Mouse (Mus musculus) thymus, adult 2 months (tissue): Measurements from ENCODE around the gene Gm42906. TPM values are rescaled to one million over a fixed set of nuclear protein-coding genes. Genes with fewer than 3 reads are reported as not detected.

Source experiments
- DNase-seq: peaks from one replicate; pipeline ENCODE4 v3.0.0; 2021
- H3K27ac ChIP-seq: fragments of 200-500 bp; 2 replicates; pipeline ENCODE4 v1.5.1; 2012; ENCODE audit warnings: low read length, control low read depth; ENCODE audit not compliant: control insufficient read depth, insufficient read depth
- H3K27me3 ChIP-seq: fragments of 200-500 bp; 2 replicates; pipeline ENCODE4 v1.6.1; 2012; ENCODE audit warnings: mild to moderate bottlenecking, low read length, moderate library complexity, mixed read lengths; ENCODE audit not compliant: control insufficient read depth, insufficient read depth
- H3K36me3 ChIP-seq: fragments of 200-500 bp; 2 replicates; pipeline ENCODE4 v1.6.1; 2012; ENCODE audit warnings: mild to moderate bottlenecking, low read length, moderate library complexity; ENCODE audit not compliant: control insufficient read depth, insufficient read depth
- H3K4me1 ChIP-seq: fragments of 200-500 bp; replicated peaks from 2 replicates; pipeline ENCODE4 v1.6.1; 2012; ENCODE audit warnings: low read length; ENCODE audit not compliant: control insufficient read depth, insufficient read depth
- H3K4me3 ChIP-seq: fragments of 200-500 bp; 2 replicates; pipeline ENCODE4 v1.5.1; 2012; ENCODE audit warnings: mild to moderate bottlenecking, low read length, control low read depth, moderate library complexity; ENCODE audit not compliant: control insufficient read depth, insufficient read depth
- CTCF ChIP-seq: fragments of 200-500 bp; IDR thresholded peaks from 2 replicates; pipeline ENCODE4 v1.5.1; 2012; ENCODE audit warnings: mild to moderate bottlenecking, control low read depth, low read length, moderate library complexity, borderline replicate concordance; ENCODE audit not compliant: control insufficient read depth, poor library complexity, insufficient read depth; ENCODE audit errors: extremely low read depth
- POLR2A ChIP-seq: fragments of 200-500 bp; IDR thresholded peaks from 2 replicates; pipeline ENCODE4 v1.6.1; 2012; ENCODE audit warnings: mild to moderate bottlenecking, low read length, control low read depth, moderate library complexity; ENCODE audit not compliant: control insufficient read depth, poor library complexity, insufficient read depth; ENCODE audit errors: extremely low read depth
- WGBS: fragments of 180-500 bp; shearing (Covaris S2); methylation state at CpG from one replicate; pipeline ENCODE4 v1.1.7; 2018; 5-methylcytosine and 5-hydroxymethylcytosine counted together
- polyA plus RNA-seq: library from polyadenylated mRNA; depleted of rRNA; stranded (reverse); fragments of >200 nt; gene quantifications from 2 replicates; pipeline ENCODE4 v1.2.3, GENCODE M21; 2012

Gene Gm42906
- polyA plus RNA-seq, 1 experiment = not detected

DNA sequence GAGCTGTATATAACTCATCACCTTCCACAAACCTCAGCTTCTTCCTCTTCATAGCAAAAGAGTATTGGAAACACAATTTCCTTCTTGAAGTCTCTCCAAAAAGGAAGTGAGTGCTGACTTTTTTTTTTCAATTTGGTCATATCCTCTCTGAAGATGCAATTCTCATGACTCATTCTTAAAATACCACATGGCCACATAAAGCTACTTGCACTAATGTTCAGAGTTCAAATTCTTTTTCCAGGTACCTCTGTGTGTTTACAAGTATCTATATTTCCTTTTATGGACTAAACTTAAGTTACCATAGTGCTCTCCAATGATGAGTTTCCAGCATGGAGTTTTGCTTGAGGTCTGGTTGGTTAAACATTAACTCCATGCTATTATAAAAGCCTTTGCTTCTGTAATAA lies 94.8 kb downstream of the Gm42906 start:
- Histone ChIP-seq H3K4me3 (no peak overlapping the region), H3K27ac (no peak overlapping the region), H3K27me3 (no peaks in the 10 kb centered on the region), H3K36me3 (no peaks in the 10 kb centered on the region), H3K4me1 (no peaks in the 10 kb centered on the region)
- no peak for TF ChIP-seq CTCF
- TF ChIP-seq POLR2A = no peak
- no peak for DNase-seq

DNA sequence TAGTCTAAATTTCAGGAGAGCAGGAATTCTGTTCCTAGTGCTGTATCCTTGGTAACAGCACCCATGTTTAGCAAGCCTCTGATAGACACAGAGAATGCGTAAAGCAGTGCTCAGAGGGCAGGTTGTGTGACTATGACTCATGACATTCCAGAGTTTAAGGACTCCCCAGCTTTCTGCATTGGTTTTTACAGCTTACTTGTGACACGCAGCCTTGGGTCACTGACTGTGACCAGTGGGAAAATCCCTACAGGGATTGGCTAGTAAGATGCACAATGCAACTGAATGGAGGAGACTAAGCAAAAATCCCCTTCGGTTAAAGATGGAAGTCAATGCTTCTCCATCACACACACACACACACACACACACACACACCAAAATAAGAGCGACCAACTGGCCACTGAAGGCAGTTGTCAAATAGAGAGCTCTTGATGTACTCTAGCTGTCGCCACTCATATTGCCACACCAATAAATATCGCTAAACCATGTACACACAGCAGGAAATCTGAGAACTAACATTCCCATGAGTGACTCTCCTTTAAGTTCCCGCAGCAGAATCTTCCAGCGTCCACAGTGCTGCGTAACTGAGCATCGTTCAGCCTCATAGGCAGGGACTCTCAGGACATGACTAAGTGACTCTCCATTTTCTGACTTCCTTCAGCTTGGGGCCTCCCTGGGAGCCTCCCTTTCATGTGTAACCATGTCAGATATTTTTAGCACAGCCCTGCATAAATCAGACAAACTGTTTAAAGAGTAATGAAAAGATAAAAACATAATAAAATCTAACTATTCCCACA lies 112.0 kb downstream of the Gm42906 start:
- no peak for TF ChIP-seq POLR2A
- TF ChIP-seq CTCF = no peak
- Histone ChIP-seq H3K4me3 (no peak overlapping the region), H3K27ac (no peak overlapping the region), H3K4me1 (no peaks in the 10 kb centered on the region), H3K36me3 (no peaks in the 10 kb centered on the region), H3K27me3 (no peaks in the 10 kb centered on the region)
- DNase-seq = no peak
- WGBS = 68% methylated on average over 10 of the region's 10 CpGs

DNA sequence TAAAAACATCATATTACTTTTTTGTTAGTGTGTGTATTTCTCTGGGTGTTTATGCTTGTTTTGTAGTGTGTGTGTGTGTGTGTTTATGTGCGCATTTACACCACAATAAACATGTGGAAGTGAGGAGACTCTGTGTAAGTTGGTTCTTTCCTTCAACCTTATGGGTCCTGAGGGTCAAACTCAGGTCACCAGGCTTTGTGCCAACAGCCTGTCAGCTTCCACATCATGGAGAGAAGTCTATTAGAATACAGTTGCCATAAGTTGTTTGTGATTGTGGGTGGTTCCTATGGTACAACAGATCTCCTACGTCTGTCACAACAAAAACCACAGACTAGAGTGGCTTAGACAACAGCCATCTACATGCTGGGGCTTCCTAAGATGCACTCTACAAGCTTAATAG lies 127.7 kb downstream of the Gm42906 start:
- TF ChIP-seq CTCF = no peak
- no peak for TF ChIP-seq POLR2A
- no peak overlapping the region for H3K4me3 ChIP-seq
- no peaks in the 10 kb centered on the region for H3K4me1 ChIP-seq
- H3K27me3 ChIP-seq = no peaks in the 10 kb centered on the region
- H3K36me3 ChIP-seq = no peaks in the 10 kb centered on the region
- DNase-seq = no peak
- no peak overlapping the region for H3K27ac ChIP-seq
- WGBS = 85% methylated on average over 2 of the region's 2 CpGs

DNA sequence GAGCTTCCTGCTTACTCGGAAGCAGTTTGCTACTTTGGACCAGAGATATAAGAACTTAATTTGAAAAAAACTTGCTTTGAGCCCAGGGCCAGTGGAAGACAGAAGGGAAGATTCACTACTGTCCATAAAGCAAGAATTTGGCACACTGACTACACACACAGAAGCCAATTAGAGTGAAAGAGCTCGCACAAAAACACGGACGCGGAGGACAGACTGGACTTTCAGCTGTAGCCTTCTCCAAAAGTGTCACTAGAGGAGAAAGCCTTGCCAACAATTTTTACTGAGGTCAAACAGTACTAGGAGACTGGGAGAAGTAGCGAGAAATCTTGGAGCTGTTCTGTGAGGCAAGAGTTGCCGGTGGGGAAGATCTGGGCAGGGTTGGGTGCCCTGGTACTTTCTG lies 128.4 kb downstream of the Gm42906 start:
- H3K27ac ChIP-seq = no peak overlapping the region
- H3K4me1 ChIP-seq = no peaks in the 10 kb centered on the region
- TF ChIP-seq POLR2A (no peak), CTCF (no peak)
- H3K36me3 ChIP-seq = no peaks in the 10 kb centered on the region
- no peak for DNase-seq
- no peaks in the 10 kb centered on the region for H3K27me3 ChIP-seq
- WGBS = 97% methylated on average over 7 of the region's 7 CpGs
- no peak overlapping the region for H3K4me3 ChIP-seq

DNA sequence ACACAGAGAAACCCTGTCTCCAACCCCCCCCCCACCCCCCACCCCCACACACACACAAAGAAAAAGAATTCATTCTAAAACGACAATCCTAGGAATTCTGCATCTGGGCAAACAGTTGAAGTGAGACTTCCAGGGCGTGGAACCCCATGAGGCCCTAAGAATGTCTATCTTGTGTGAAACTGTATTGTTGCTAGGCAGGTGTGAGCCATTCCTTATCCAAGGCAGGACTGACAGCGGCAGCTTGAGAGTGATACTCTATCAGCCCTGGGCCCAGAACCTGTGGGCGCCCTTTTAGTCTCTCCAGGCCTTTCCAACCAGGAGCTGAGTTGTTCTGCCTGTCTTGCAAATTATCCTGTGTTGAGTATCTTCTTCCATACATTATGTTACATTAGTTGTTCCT lies 129.6 kb downstream of the Gm42906 start:
- H3K36me3 ChIP-seq = no peaks in the 10 kb centered on the region
- no peak for DNase-seq
- 94% methylated on average over 4 of the region's 4 CpGs for WGBS
- H3K4me1 ChIP-seq = no peaks in the 10 kb centered on the region
- H3K27me3 ChIP-seq = no peaks in the 10 kb centered on the region
- no peak overlapping the region for H3K27ac ChIP-seq
- no peak for TF ChIP-seq POLR2A
- no peak for TF ChIP-seq CTCF
- H3K4me3 ChIP-seq = no peak overlapping the region

DNA sequence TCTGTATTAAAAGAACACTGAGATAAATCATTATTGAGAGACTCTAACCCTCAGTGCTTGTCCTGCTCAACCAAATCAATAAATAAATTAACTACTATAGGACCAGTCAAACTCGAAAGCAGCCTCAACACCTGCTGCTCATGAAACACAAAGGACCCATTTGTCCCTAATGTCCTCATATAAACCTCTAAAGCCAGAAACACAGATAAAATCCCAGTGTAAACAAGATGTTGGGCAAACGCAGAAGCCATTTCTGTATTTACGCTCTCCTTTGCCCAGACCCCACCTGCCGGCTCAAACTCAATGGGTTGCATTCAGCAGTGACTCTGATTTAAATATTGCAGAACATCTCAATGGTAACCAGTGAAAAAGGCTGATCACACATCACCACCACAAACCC lies 131.7 kb downstream of the Gm42906 start:
- no peaks in the 10 kb centered on the region for H3K4me1 ChIP-seq
- no peaks in the 10 kb centered on the region for H3K36me3 ChIP-seq
- no peak for TF ChIP-seq CTCF
- TF ChIP-seq POLR2A = no peak
- no peak overlapping the region for H3K27ac ChIP-seq
- H3K27me3 ChIP-seq = no peaks in the 10 kb centered on the region
- WGBS = 91% methylated on average over 4 of the region's 4 CpGs
- H3K4me3 ChIP-seq = no peak overlapping the region
- no peak for DNase-seq
